ENCODE assay signal across 1 mouse cellular context in the genomic region with DNA sequence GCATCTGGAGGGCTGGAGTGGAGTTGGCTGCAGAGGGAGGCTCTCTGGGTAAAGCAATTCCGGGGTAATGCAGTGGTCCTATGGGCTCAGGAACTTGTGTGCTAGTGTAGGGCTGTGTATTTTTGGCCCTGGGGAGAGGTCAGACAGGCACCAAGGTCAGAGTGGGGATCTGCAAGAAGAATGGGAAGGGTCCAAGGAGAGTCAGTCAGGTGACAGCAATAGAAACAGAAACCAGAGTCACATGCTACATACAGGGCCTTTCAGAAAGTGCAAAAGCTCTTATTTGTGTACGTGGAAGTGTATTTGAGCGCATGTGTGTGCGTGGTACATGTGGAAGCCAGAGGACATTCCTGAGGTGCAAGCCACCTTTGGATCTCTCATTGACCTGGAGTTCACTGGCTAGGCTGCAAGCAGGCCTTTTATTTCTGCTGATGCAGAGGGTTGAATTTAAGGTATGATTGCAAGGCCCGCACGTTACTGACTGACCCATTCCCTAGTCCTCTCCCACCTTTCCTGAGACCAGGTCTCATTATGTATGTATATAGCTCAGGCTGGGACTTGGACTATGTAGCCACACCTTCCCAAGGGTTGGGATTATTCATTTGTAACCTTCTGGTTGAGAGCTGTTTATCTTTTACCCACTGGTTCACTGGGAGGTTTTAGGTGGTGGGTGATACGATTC.
TF ChIP-seq lines count a peak whose summit lies in the region.

No protein-coding gene starts in this region.

TF ChIP-seq in CH12.LX, 34 proteins besides CTCF, POLR2A, EP300 and RAD21 (continued from another document):
- TF ChIP-seq MAX (IDR thresholded peaks at IDR 0.05; ENCODE audit: low read length) (0 out of 2 replicates have a peak, but pooled peaks have one; percentile 53), USF1 (IDR thresholded peaks at IDR 0.05; ENCODE audit: low read depth, low read length) (peak; percentile 21; the same call in 1 of the 2 replicates), CHD1 (IDR thresholded peaks at IDR 0.05; ENCODE audit: low read depth, low read length) (0 out of 2 replicates have a peak, but pooled peaks have one; percentile 45), GABPA (IDR thresholded peaks at IDR 0.05; ENCODE audit: insufficient replicate concordance, low read depth, low read length) (no peak), MYC (IDR thresholded peaks at IDR 0.05; ENCODE audit: low read depth, low read length) (0 out of 2 replicates have a peak, but pooled peaks have one; percentile 23), UBTF (IDR thresholded peaks at IDR 0.05; ENCODE audit: low read depth, low read length) (no peak), KAT2A (IDR thresholded peaks at IDR 0.05; ENCODE audit: insufficient replicate concordance, low read length) (no peak), ZMIZ1 (IDR thresholded peaks at IDR 0.05; ENCODE audit: low read depth, low read length) (0 out of 2 replicates have a peak, but pooled peaks have one; percentile 58), HCFC1 (IDR thresholded peaks at IDR 0.05; ENCODE audit: low read depth, low read length) (no peak), POLR2AphosphoS2 (IDR thresholded peaks at IDR 0.05; ENCODE audit: low read depth, low read length) (no peak), ZC3H11A (IDR thresholded peaks at IDR 0.05; ENCODE audit: low read depth, low read length) (no peak), MEF2A (IDR thresholded peaks at IDR 0.05; ENCODE audit: borderline replicate concordance, low read depth, low read length) (no peak), SMC3 (IDR thresholded peaks at IDR 0.05; ENCODE audit: low read depth, low read length) (no peak)
